Mouse (Mus musculus) spleen, adult 2 months (tissue): Measurements from ENCODE around the gene Gm17720.

Experiments used
- CTCF ChIP-seq: fragments of 200-500 bp; IDR thresholded peaks from 2 replicates; pipeline ENCODE4 v1.5.1; 2011; ENCODE audit warnings: mild to moderate bottlenecking, inconsistent platforms; ENCODE audit not compliant: insufficient read depth, insufficient read length, insufficient replicate concordance; ENCODE audit errors: extremely low read depth
- POLR2A ChIP-seq: fragments of 200-500 bp; IDR thresholded peaks from 2 replicates; pipeline ENCODE4 v1.6.1; 2011; ENCODE audit warnings: low read depth, low read length, inconsistent platforms

GRCm38 (mm10) chr8:110036156-110036555 is 66.4 kb downstream of the Gm17720 start:
- TF ChIP-seq POLR2A (no peak), CTCF (no peak)
